Mouse (Mus musculus) embryonic fibroblast, embryonic 13.5 days (primary cell): ENCODE measurements around the gene Idnk. TPM values are rescaled to one million over a fixed set of nuclear protein-coding genes. Genes with fewer than 3 reads are reported as not detected.
"Not testable (repeated sequence)": the region's sequence is repeated elsewhere in the genome, so short reads cannot be mapped to it uniquely, and the experiment has no call there.

Experiments
- H3K27ac ChIP-seq: 2 replicates; pipeline ENCODE4 v1.5.1; 2012; ENCODE audit warnings: low read length, control low read depth, inconsistent platforms; ENCODE audit not compliant: insufficient read depth
- H3K4me1 ChIP-seq: 2 replicates; pipeline ENCODE4 v1.6.1; 2011; ENCODE audit warnings: low read length; ENCODE audit not compliant: control insufficient read depth, insufficient read depth
- H3K4me3 ChIP-seq: 2 replicates; pipeline ENCODE4 v1.5.1; 2011; ENCODE audit warnings: mild to moderate bottlenecking, control low read depth, low read length; ENCODE audit not compliant: insufficient read depth
- CTCF ChIP-seq: IDR thresholded peaks from 2 replicates; pipeline ENCODE4 v1.5.1; 2011; ENCODE audit warnings: mild to moderate bottlenecking, control low read depth, low read length, moderate library complexity, borderline replicate concordance; ENCODE audit not compliant: insufficient read depth
- POLR2A ChIP-seq: IDR thresholded peaks from 2 replicates; pipeline ENCODE4 v1.6.1; 2011; ENCODE audit warnings: low read depth, mild to moderate bottlenecking, control low read depth, low read length, moderate library complexity
- polyA plus RNA-seq: library from polyadenylated mRNA; stranded (reverse); fragments of >200 nt; gene quantifications from 2 replicates; pipeline ENCODE4 v1.2.4, GENCODE M21; 2011; ENCODE audit warnings: low read depth; ENCODE audit not compliant: missing spikeins, insufficient read length

The Idnk gene
- polyA plus RNA-seq, 1 experiment, result 20.0 TPM

- TF ChIP-seq CTCF, result no peak
- TF ChIP-seq POLR2A, result peak; percentile 34; the same call in 1 of the 2 replicates
- Histone ChIP-seq H3K4me1 (peaks cover 5% of the 10 kb centered on the region; the same call in 1 of the 2 replicates), H3K27ac (no peak overlapping the region), H3K4me3 (no peak overlapping the region)
Measured at GRCm38 (mm10) chr13:58124278-58124677, 33.2 kb upstream of the Idnk start.

DNA sequence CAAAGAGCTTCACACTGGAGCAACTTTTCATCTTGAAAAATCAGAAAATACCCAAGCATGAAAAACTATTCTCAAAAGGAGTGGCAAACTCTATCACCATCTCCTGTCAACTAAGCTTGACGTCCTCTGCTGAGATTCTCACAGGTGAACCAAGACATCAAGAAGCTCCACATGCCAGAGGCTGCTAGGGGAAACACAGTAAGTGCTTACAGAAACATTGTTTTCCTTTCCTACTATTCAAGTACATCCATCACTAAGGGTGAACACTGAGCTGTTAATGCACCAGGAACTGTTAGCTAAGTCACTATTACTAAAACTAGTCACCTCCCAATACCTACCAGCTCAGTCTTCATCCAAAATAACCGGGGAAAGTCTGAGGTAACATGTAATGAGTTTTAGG lies 32.5 kb upstream of the Idnk start:
- H3K27ac ChIP-seq, result no peak overlapping the region
- TF ChIP-seq CTCF, result no peak
- peak; percentile 34; the same call in 1 of the 2 replicates for TF ChIP-seq POLR2A
- H3K4me1 ChIP-seq, result peaks cover 8% of the 10 kb centered on the region
- no peak overlapping the region for H3K4me3 ChIP-seq

GRCm38 (mm10) chr13:58126126-58126525 lies 31.3 kb upstream of the Idnk start:
- TF ChIP-seq CTCF (no peak), POLR2A (no peak)
- Histone ChIP-seq H3K27ac (no peak overlapping the region), H3K4me1 (peaks cover 10% of the 10 kb centered on the region), H3K4me3 (peak overlapping the region; percentile 73)

GRCm38 (mm10) chr13:58126862-58127765 lies 30.3 kb upstream of the Idnk start:
- Histone ChIP-seq H3K27ac (peak overlapping the region; percentile 86; the same call in 1 of the 2 replicates), H3K4me1 (peaks cover 10% of the 10 kb centered on the region), H3K4me3 (peak overlapping the region; percentile 58)
- no peak for TF ChIP-seq CTCF
- TF ChIP-seq POLR2A, result no peak

- Histone ChIP-seq H3K4me3 (peak overlapping the region; percentile 58), H3K27ac (peak overlapping the region; percentile 86), H3K4me1 (peaks cover 10% of the 10 kb centered on the region)
- no peak; the same call in 1 of the 2 replicates for TF ChIP-seq POLR2A
- TF ChIP-seq CTCF, result no peak
Measured at GRCm38 (mm10) chr13:58127766-58128361, 29.6 kb upstream of the Idnk start.

DNA sequence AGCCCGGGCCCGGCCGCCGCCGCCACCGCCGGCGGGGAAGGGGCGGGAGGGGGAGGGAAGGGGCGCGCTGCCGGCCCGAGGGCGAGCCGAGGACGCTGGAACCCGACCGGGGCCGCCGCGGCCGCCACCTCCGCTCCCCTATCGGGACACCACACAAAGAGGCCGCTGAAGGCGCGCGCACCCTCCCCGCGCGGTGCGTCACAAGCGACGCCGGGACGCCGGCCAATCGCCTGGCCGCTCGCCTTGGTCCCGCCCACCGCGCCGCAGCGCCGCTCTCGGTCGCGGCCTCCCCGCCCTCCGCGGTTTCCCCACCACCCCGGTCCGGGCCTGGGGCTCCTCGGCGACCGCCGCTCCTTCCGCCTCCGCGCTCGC lies 29.1 kb upstream of the Idnk start, which contains the start of gene Hnrnpa0:
Gene Hnrnpa0 (minus strand): TSS at position 161 of the 372 bp plus-strand sequence.
- H3K4me1 ChIP-seq, result peaks cover 10% of the 10 kb centered on the region
- H3K4me3 ChIP-seq, result peak within 1 kb of the TSS; percentile 58
- TF ChIP-seq CTCF (no peak), POLR2A (peak; percentile 74)
- H3K27ac ChIP-seq, result peak within 1 kb of the TSS; percentile 96

DNA sequence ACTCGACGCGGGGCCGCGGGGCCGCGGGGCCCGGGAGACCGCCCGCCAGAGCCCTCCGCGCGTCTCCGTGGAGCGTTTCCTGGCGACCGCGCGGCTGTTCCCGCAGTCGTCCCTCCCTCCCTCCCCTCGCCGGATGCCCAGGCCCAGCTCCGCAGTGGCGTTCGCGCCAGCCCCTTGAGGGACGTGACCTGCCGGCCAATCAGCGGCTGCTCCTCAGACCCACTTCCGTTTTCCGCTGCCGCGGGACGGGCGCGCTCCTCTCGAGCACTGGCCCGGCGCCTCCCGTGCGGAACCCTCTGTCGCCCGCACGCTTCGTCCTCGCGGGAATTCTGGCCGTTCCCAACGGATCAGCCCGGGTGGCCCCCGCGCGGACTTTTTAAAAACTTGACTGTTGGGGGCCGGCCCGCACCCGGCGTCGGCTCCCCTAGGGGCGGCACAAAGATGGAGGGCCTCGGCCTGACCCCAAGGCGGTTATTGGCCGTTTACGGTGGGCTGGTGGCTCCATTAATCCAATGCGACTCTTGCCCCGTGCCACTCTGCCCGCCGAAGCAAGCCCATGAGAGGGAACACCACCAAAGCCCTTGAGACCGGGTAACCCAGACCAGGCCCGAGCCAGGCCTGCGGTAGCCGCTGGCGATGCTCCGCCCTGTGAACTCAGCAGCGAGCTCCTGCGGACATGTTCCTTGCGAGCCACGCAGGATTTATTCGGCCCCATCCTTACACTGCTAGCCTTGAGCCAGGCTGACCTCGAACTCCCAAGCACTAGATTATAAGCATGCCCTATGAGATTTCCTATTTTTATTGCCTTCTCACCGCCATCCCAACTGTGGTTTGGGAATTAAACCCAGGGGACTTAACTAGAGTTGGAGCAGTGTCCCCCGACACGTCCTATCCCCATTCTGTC lies 28.4 kb upstream of the Idnk start:
- Histone ChIP-seq H3K4me1 (peaks cover 10% of the 10 kb centered on the region), H3K27ac (peak overlapping the region; percentile 96), H3K4me3 (peak overlapping the region; percentile 47)
- TF ChIP-seq CTCF (no peak), POLR2A (peak; percentile 68; the same call in 1 of the 2 replicates)

- Histone ChIP-seq H3K4me3 (peak overlapping the region; percentile 47), H3K4me1 (peaks cover 10% of the 10 kb centered on the region), H3K27ac (peak overlapping the region; percentile 90)
- TF ChIP-seq CTCF (no peak), POLR2A (peak; percentile 39)
Measured at GRCm38 (mm10) chr13:58129687-58130246, 27.7 kb upstream of the Idnk start.

GRCm38 (mm10) chr13:58131692-58132091 lies 25.8 kb upstream of the Idnk start:
- TF ChIP-seq POLR2A (no peak), CTCF (no peak)
- peaks cover 5% of the 10 kb centered on the region; the same call in 1 of the 2 replicates for H3K4me1 ChIP-seq
- no peak overlapping the region for H3K27ac ChIP-seq
- H3K4me3 ChIP-seq, result no peak overlapping the region

- H3K27ac ChIP-seq, H3K4me1 ChIP-seq, H3K4me3 ChIP-seq: not testable (repeated sequence)
Measured at GRCm38 (mm10) chr13:58146603-58147002, 10.8 kb upstream of the Idnk start.
